35 mouse cellular contexts compared by ENCODE assay signal in the genomic region with DNA sequence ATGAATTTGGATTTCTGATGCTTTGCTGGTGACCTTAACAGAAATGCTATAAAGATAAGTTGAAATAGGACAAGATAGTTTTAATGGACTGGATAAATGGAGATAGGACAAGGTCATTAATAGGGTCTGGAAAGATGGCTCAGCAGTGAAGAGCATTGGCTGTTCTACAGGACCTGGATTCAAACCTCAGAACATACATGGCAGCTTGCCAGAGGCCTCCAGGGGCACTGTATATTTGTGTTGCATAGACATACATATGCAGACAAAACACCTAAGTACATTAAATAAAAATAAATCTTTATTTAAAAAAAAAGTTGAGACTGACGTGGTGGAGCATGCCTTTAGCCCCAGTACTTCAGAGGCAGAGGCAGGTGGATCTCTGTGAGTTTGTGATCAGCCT. TPM values are rescaled to one million over a fixed set of nuclear protein-coding genes. Genes with fewer than 3 reads are reported as not detected.
"Had no signal": no experiment of that assay in that cellular context is flagged by ENCODE, and none has a peak within 500 bp of the region (broad histone marks: within the 10 kb centered on the region; RNA-seq: fewer than 3 reads in every experiment).

No protein-coding gene starts in this region.

- H3K4me1 ChIP-seq: heart, embryonic 10.5 days; heart, embryonic 12.5 days; heart, embryonic 13.5 days; heart, embryonic 15.5 days; hindbrain, embryonic 12.5 days; hindbrain, embryonic 15.5 days; intestine, embryonic 15.5 days; kidney, embryonic 15.5 days had no signal

- H3K36me3 ChIP-seq: heart, embryonic 10.5 days; heart, embryonic 12.5 days; heart, embryonic 13.5 days; heart, embryonic 15.5 days; hindbrain, embryonic 10.5 days; hindbrain, embryonic 12.5 days; hindbrain, embryonic 13.5 days; hindbrain, embryonic 15.5 days; intestine, embryonic 15.5 days; kidney, embryonic 15.5 days had no signal

- H3K4me3 ChIP-seq: heart, embryonic 10.5 days; heart, embryonic 12.5 days; heart, embryonic 13.5 days; heart, embryonic 15.5 days; hindbrain, embryonic 10.5 days; hindbrain, embryonic 12.5 days; hindbrain, embryonic 13.5 days; hindbrain, embryonic 15.5 days; intestine, embryonic 15.5 days; kidney, embryonic 15.5 days; layer of hippocampus, adult 2 months had no signal

- DNase-seq: heart, postnatal 10 days; heart, postnatal 36 days; heart, postnatal 4 days; kidney, adult 11 months; kidney, adult 18-20 months; kidney, adult 2 months; kidney, adult 8-10 months; kidney, adult 9 months; kidney, postnatal 10 days; kidney, postnatal 14 days; kidney, postnatal 25 days; kidney, postnatal 36 days; kidney, postnatal 4 days; layer of hippocampus, adult 9-11 months; layer of hippocampus, postnatal 36 days had no signal

- H3K9me3 ChIP-seq: heart, embryonic 10.5 days; heart, embryonic 12.5 days; heart, embryonic 13.5 days; heart, embryonic 15.5 days; hindbrain, embryonic 10.5 days; hindbrain, embryonic 12.5 days; hindbrain, embryonic 13.5 days; hindbrain, embryonic 15.5 days; intestine, embryonic 15.5 days; kidney, embryonic 15.5 days had no signal

- H3K4me2 ChIP-seq: heart, embryonic 11.5 days; heart, embryonic 12.5 days; heart, embryonic 13.5 days; heart, embryonic 15.5 days; hindbrain, embryonic 12.5 days; hindbrain, embryonic 13.5 days; hindbrain, embryonic 14.5 days; hindbrain, embryonic 15.5 days; intestine, embryonic 15.5 days; kidney, embryonic 15.5 days had no signal

- H3K27ac ChIP-seq: heart, embryonic 10.5 days; heart, embryonic 13.5 days; heart, embryonic 15.5 days; hindbrain, embryonic 10.5 days; hindbrain, embryonic 12.5 days; hindbrain, embryonic 13.5 days; hindbrain, embryonic 14.5 days; hindbrain, embryonic 15.5 days; hindbrain, postnatal 0 days; intestine, embryonic 15.5 days; kidney, embryonic 15.5 days; kidney, postnatal 0 days; layer of hippocampus, adult 2 months had no signal

- H3K9ac ChIP-seq: heart, embryonic 12.5 days; heart, embryonic 13.5 days; heart, embryonic 15.5 days; hindbrain, embryonic 12.5 days; hindbrain, embryonic 13.5 days; hindbrain, embryonic 14.5 days; hindbrain, embryonic 15.5 days; intestine, embryonic 15.5 days; kidney, embryonic 15.5 days had no signal

- H3K27me3 ChIP-seq: heart, embryonic 12.5 days; heart, embryonic 13.5 days; heart, embryonic 15.5 days; hindbrain, embryonic 12.5 days; hindbrain, embryonic 13.5 days; hindbrain, embryonic 15.5 days; intestine, embryonic 15.5 days; kidney, embryonic 15.5 days had no signal

- ATAC-seq: hindbrain, embryonic 16.5 days; hindbrain, postnatal 0 days; inflammation-experienced regulatory T-cells, adult 6 months; intestine, embryonic 15.5 days; intestine, embryonic 16.5 days; intestine, postnatal 0 days had no signal

RNA-seq across cellular contexts. Expression of gene Abcb4, which starts 7.5 kb away (rescaled TPM):
- polyA plus RNA-seq: kidney, embryonic 14.5 days had no signal
